Comparison of ENCODE assay signal across 16 mouse cellular contexts in genomic region chr7:92775703-92776102, GRCm38 (mm10). TPM values are rescaled to one million over a fixed set of nuclear protein-coding genes. Genes with fewer than 3 reads are reported as not detected.
DNase-seq lines count a peak whose midpoint lies in the region; ATAC-seq and TF ChIP-seq lines count a peak whose summit lies in the region.
"Had no signal": no experiment of that assay in that cellular context is flagged by ENCODE, and none has a peak within 500 bp of the region (broad histone marks: within the 10 kb centered on the region; RNA-seq: fewer than 3 reads in every experiment).

No protein-coding gene starts in this region.

- H3K4me1 ChIP-seq in stomach, embryonic 15.5 days, result peaks cover 19% of the 10 kb centered on the region
- no peaks in the 10 kb centered on the region for H3K4me1 ChIP-seq in stomach, postnatal 0 days (replicated peaks; ENCODE audit: control insufficient read depth, insufficient read depth)
- peaks cover 7% of the 10 kb centered on the region; the same call in 1 of the 2 replicates for H3K4me1 ChIP-seq in intestine, embryonic 16.5 days (ENCODE audit: control insufficient read depth, insufficient read depth, low read length)

- no peak for DNase-seq in gastrocnemius, adult 2 months
- DNase-seq in gastrocnemius, adult 8-10 months (ENCODE audit: low spot score in 2 of 2), result no peak
- DNase-seq in stomach, postnatal 0 days (ENCODE audit: low spot score), result no peak
- no peak for DNase-seq in c-Kit-positive CD71-positive TER-119-positive erythroid progenitor cells, embryonic 14.5 days (ENCODE audit: low spot score)
- DNase-seq in thymus, postnatal 36 days, result no peak
- DNase-seq: adrenal gland, postnatal 10 days; B cell, adult 2 months; cerebellum, adult 11-12 months; gastrocnemius, postnatal 14 days; lung, adult 18-20 months; spleen, adult 18-20 months had no signal

- no peak overlapping the region for H3K4me3 ChIP-seq in gastrocnemius, adult 2 months
- H3K4me3 ChIP-seq in stomach, embryonic 15.5 days (replicated peaks), result no peak overlapping the region
- no peak overlapping the region for H3K4me3 ChIP-seq in stomach, postnatal 0 days (ENCODE audit: low read depth, low read length)
- no peak overlapping the region for H3K4me3 ChIP-seq in intestine, embryonic 16.5 days (ENCODE audit: low read length)
- H3K4me3 ChIP-seq: erythroblast, embryonic 14.5 days; megakaryocyte, embryonic 14.5 days had no signal

- H3K27me3 ChIP-seq in stomach, embryonic 15.5 days (replicated peaks), result no peaks in the 10 kb centered on the region
- no peaks in the 10 kb centered on the region for H3K27me3 ChIP-seq in stomach, postnatal 0 days (ENCODE audit: control insufficient read depth, insufficient read depth, low read length)
- H3K27me3 ChIP-seq in intestine, embryonic 16.5 days (replicated peaks; ENCODE audit: control insufficient read depth, insufficient read depth, low read length), result no peaks in the 10 kb centered on the region

- H3K4me2 ChIP-seq in stomach, embryonic 15.5 days, result no peak overlapping the region
- H3K4me2 ChIP-seq in stomach, postnatal 0 days (replicated peaks; ENCODE audit: low read depth), result no peak overlapping the region
- no peak overlapping the region for H3K4me2 ChIP-seq in intestine, embryonic 16.5 days (ENCODE audit: low read depth, low read length)

- no peaks in the 10 kb centered on the region for H3K9me3 ChIP-seq in stomach, embryonic 15.5 days
- H3K9me3 ChIP-seq in stomach, postnatal 0 days (ENCODE audit: control insufficient read depth, low read length), result no peaks in the 10 kb centered on the region
- H3K9me3 ChIP-seq in intestine, embryonic 16.5 days (ENCODE audit: control insufficient read depth, low read length), result no peaks in the 10 kb centered on the region

- no peak for ATAC-seq in stomach, embryonic 15.5 days (ENCODE audit: insufficient read depth, low FRiP score, low read depth)
- ATAC-seq in stomach, postnatal 0 days (ENCODE audit: low FRiP score, low TSS enrichment), result no peak
- peak; percentile 17 for ATAC-seq in intestine, embryonic 16.5 days
- no peak for ATAC-seq in activated CD4-positive, CD25-positive, alpha-beta regulatory T cell, adult 4 months

- TF ChIP-seq EP300 in stomach, postnatal 0 days (optimal IDR thresholded peaks at IDR 0.05), result no peak

- intact Hi-C loops in gastrocnemius, adult 2 months (cut with DNase I), result no loop called here

- H3K36me3 ChIP-seq in stomach, embryonic 15.5 days, result no peaks in the 10 kb centered on the region
- H3K36me3 ChIP-seq in stomach, postnatal 0 days (ENCODE audit: control insufficient read depth, insufficient read depth, low read length), result no peaks in the 10 kb centered on the region
- no peaks in the 10 kb centered on the region for H3K36me3 ChIP-seq in intestine, embryonic 16.5 days (ENCODE audit: control insufficient read depth, insufficient read depth, low read length)

- H3K9ac ChIP-seq in stomach, embryonic 15.5 days, result no peak overlapping the region
- H3K9ac ChIP-seq in stomach, postnatal 0 days (ENCODE audit: low read length), result no peak overlapping the region
- H3K9ac ChIP-seq in intestine, embryonic 16.5 days (ENCODE audit: low read depth, low read length), result no peak overlapping the region

- peak overlapping the region; percentile 82; the same call in 1 of the 2 replicates for H3K27ac ChIP-seq in gastrocnemius, adult 2 months
- peak overlapping the region; percentile 16; the same call in 1 of the 2 replicates for H3K27ac ChIP-seq in stomach, embryonic 15.5 days
- H3K27ac ChIP-seq in stomach, postnatal 0 days (replicated peaks), result no peak overlapping the region
- no peak overlapping the region for H3K27ac ChIP-seq in intestine, embryonic 16.5 days (ENCODE audit: low read length)

- TF ChIP-seq CTCF in gastrocnemius, adult 2 months (IDR thresholded peaks at IDR 0.05), result no peak
- no peak for TF ChIP-seq CTCF in stomach, postnatal 0 days (IDR thresholded peaks at IDR 0.05; ENCODE audit: low read depth)

- 38% methylated on average over 2 of the region's 2 CpGs for WGBS in stomach, embryonic 15.5 days
- WGBS in stomach, postnatal 0 days, result 47% methylated on average over 2 of the region's 2 CpGs
- WGBS in intestine, embryonic 16.5 days, result 44% methylated on average over 2 of the region's 2 CpGs

RNA-seq across cellular contexts. Expression of gene Rab30, which starts 34.3 kb away (rescaled TPM):
- 1 to 10 TPM; 6.5 to 7.7 TPM for total RNA-seq in gastrocnemius, adult 2 months (2021)
- 10 to 100 TPM in 1 of 4 experiments, 1 to 10 TPM in 3; 2.9 to 12.1 (median 5.6) TPM for total RNA-seq in gastrocnemius, adult 8-10 months (2022)
- 18.4 and 23.9 TPM in 2 replicates for polyA plus RNA-seq in stomach, embryonic 15.5 days (2015; fragmentation: Nextera tagmentation; extraction: Ambion mirVana)
- polyA plus RNA-seq in stomach, postnatal 0 days (2015; fragmentation: Nextera tagmentation; extraction: Ambion mirVana), result 12.1 and 13.3 TPM in 2 replicates
- 30.3 and 37.3 TPM in 2 replicates for polyA plus RNA-seq in intestine, embryonic 16.5 days (2015; fragmentation: Nextera tagmentation; extraction: Ambion mirVana)
- under 1 TPM in 1 of 2 experiments, not detected in 1; 0.65 TPM for polyA plus RNA-seq in activated CD4-positive, CD25-positive, alpha-beta regulatory T cell, adult 4 months (2017; shearing (Covaris generic))

Comparison
In these comparisons a context has a peak if more than half of its experiments do, and no peak if none do; other contexts are left out.
1. H3K27ac ChIP-seq: peak in gastrocnemius, adult 2 months (single experiment) and stomach, embryonic 15.5 days (single experiment); none in stomach, postnatal 0 days (single experiment) and intestine, embryonic 16.5 days (single experiment).